Mouse (Mus musculus): Measurements from ENCODE around the gene Fam69b.

Fam69b gene

DNA sequence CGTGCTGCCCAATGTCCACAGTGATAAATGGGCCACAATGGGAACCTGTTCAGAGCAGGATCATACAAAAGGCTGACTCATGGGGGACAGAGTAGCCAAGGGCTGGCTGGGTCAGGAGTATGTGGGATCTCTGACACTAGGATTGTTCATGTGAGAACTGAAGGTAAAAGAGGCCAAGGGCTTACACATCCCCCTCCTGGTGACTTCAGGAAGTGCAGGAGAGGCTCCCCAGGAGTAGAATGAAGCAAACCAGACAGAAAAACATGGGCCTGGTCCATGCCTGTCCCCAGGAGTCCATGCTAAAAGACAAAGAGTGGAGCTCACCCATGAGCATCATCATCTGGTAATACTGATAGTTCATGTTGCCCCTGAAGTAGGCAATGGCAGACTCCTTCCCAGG lies 35.3 kb downstream of the Fam69b start:
- DNase-seq = peak; percentile 77

DNA sequence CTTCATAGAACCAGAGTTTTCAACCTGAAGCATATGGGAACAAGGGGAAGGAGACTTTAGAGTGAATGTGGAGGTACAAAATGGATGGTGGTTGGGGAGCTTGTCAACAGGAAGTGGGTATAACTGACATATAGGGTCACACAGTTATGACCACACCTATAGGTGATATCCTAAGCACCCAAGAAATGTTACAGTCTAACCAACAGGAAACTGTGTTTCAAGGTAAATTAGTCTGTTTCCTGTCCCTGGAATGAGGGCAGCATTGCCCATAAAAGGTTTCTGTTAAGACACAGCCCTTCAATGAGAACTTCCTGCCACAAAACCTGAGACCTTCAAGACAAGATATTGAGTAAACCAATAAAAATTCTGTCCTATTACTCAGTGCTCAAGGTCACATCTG lies 40.5 kb downstream of the Fam69b start:
- DNase-seq = peak; percentile 30

DNA sequence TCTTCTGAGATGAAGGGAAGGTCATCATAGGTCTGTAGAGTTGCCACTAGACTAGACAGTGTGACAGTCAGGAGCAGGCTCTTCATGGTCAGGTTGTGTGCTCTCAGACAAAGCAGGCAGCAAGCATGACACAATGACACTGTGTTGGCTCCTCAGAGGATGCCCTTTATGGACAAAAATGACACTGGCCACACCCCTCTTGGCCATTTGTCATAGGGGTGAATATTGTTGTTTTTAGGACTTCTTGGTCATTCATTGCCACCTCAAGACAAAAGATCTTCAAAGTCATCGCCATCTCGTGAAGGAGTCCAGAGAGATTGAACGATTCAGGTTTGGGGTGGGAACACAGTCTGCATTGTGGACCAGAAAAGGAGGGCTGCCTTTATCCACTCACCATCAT lies 42.9 kb downstream of the Fam69b start, which contains the start of gene Lcn4:
Lcn4 (minus strand) TSS at position 101 of the 400 bp plus-strand sequence.
- DNase-seq = no peak
